Mouse (Mus musculus) stomach, postnatal 0 days (tissue): Measurements from ENCODE around the gene Bap1.

Experiments
- CTCF ChIP-seq: IDR thresholded peaks from 2 replicates; pipeline ENCODE4 v1.5.1; 2016; ENCODE audit warnings: antibody characterized with exemption, low read depth, mild to moderate bottlenecking, moderate library complexity
- EP300 ChIP-seq: optimal IDR thresholded peaks from 2 replicates; pipeline ENCODE3; 2016; ENCODE audit warnings: antibody characterized with exemption

DNA sequence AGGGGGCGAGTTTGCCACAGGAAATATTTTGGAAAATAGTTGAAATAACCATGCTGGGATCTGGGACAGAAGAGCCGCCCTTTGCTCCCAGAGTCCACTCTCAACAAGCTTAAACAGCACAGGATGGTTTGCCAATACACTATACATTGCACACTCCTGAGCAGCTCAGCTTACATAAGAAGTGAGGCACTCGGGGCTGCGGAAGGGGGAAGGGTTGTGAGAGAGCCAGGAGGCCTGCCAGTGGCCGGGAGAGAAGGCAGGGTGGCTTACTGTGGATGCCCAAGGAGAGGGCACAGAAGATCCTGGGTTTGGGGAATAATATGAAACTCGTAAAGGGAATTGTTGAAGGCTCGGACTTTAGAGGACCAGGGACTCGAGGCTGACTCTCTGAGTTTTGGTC is 37.4 kb upstream of the Bap1 start:
- TF ChIP-seq CTCF (no peak), EP300 (no peak)
